Mouse (Mus musculus) forebrain, postnatal 0 days (tissue): ENCODE data around the gene Dgcr2. TPM values are rescaled to one million over a fixed set of nuclear protein-coding genes. Genes with fewer than 3 reads are reported as not detected.
A peak's percentile ranks its signal among the peaks of the same experiment; 100 is the strongest.

Experiments used
- ATAC-seq: fragments of 200-750 bp; cut with Nextera tagmentation; 2 replicates; pipeline ENCODE4 v1.8.0; 2017; ENCODE audit warnings: mild to moderate bottlenecking, moderate library complexity
- DNase-seq: peaks from one replicate; pipeline ENCODE4 v3.0.0-alpha.2; 2015
- H3K27ac ChIP-seq: fragments of 300-500 bp; sonication (generic); 2 replicates; pipeline ENCODE4 v1.5.1; 2014; ENCODE audit warnings: low read depth, mild to moderate bottlenecking, antibody characterized with exemption, low read length, moderate library complexity, mixed read lengths
- H3K27me3 ChIP-seq: fragments of 300-500 bp; sonication (generic); 2 replicates; pipeline ENCODE4 v1.6.1; 2014; ENCODE audit warnings: mild to moderate bottlenecking, low read length, mixed read lengths; ENCODE audit not compliant: insufficient read depth
- H3K36me3 ChIP-seq: fragments of 300-500 bp; sonication (generic); 2 replicates; pipeline ENCODE4 v1.6.1; 2014; ENCODE audit warnings: mild to moderate bottlenecking, moderate library complexity; ENCODE audit not compliant: insufficient read depth
- H3K4me1 ChIP-seq: fragments of 300-500 bp; sonication (generic); 2 replicates; pipeline ENCODE4 v1.6.1; 2014; ENCODE audit warnings: antibody characterized with exemption; ENCODE audit not compliant: insufficient read depth
- H3K4me2 ChIP-seq: fragments of 300-500 bp; sonication (generic); 2 replicates; pipeline ENCODE4 v1.6.1; 2014; ENCODE audit warnings: low read depth, mild to moderate bottlenecking, moderate library complexity
- H3K4me3 ChIP-seq: fragments of 300-500 bp; sonication (generic); 2 replicates; pipeline ENCODE4 v1.5.1; 2014; ENCODE audit warnings: low read depth, low read length, mixed read lengths
- H3K9ac ChIP-seq: fragments of 300-500 bp; sonication (generic); 2 replicates; pipeline ENCODE4 v1.6.1; 2014; ENCODE audit warnings: mild to moderate bottlenecking
- H3K9me3 ChIP-seq: fragments of 300-500 bp; sonication (generic); 2 replicates; pipeline ENCODE4 v1.6.1; 2016; ENCODE audit warnings: low read length
- CTCF ChIP-seq: sonication (generic); IDR thresholded peaks from 2 replicates; pipeline ENCODE4 v1.5.1; 2016; ENCODE audit warnings: antibody characterized with exemption, control low read depth, low read depth
- WGBS: fragments of 180-500 bp; shearing (Covaris S2); extraction: QIAGEN DNeasy Blood & Tissue Kit; methylation state at CpG from one replicate; pipeline ENCODE4 v1.1.7; 2014; 5-methylcytosine and 5-hydroxymethylcytosine counted together
- polyA plus RNA-seq: library from polyadenylated mRNA; unstranded; fragments of >200 nt; fragmentation: Nextera tagmentation; extraction: Ambion mirVana; gene quantifications from 2 replicates; pipeline ENCODE4 v1.2.1, GENCODE M21; 2015
- total RNA-seq: library from RNA; depleted of rRNA; stranded (reverse); fragments of >200 nt; gene quantifications from 2 replicates; pipeline ENCODE4 v1.2.3, GENCODE M21; 2014

The Dgcr2 gene
- total and polyA plus RNA-seq, 2 experiments from 2014 or later: 90.7 to 139 TPM

- H3K4me1 ChIP-seq: no peaks in the 10 kb centered on the region
- no peak overlapping the region for H3K4me2 ChIP-seq
- TF ChIP-seq CTCF: no peak
- no peak for ATAC-seq
- no peak overlapping the region for H3K9ac ChIP-seq
- H3K36me3 ChIP-seq: peaks cover 5% of the 10 kb centered on the region; the same call in 1 of the 2 replicates
- H3K27me3 ChIP-seq: peaks cover 32% of the 10 kb centered on the region
- 39% methylated on average over 13 of the region's 13 CpGs for WGBS
- no peak overlapping the region for H3K4me3 ChIP-seq
- no peaks in the 10 kb centered on the region for H3K9me3 ChIP-seq
- no peak overlapping the region for H3K27ac ChIP-seq
- DNase-seq: no peak
These were observed 62.9 kb downstream of the Dgcr2 start for GRCm38 (mm10) chr16:17835481-17835880.

GRCm38 (mm10) chr16:17834543-17834942 is 63.8 kb downstream of the Dgcr2 start:
- 45% methylated on average over 7 of the region's 7 CpGs for WGBS

GRCm38 (mm10) chr16:17833681-17834399 is 64.5 kb downstream of the Dgcr2 start:
- ATAC-seq (peak; percentile 85), DNase-seq (peak; percentile 71)
- peak; percentile 28; the same call in 1 of the 2 replicates for TF ChIP-seq CTCF
- Histone ChIP-seq H3K4me2 (peak overlapping the region; percentile 87), H3K27ac (peak overlapping the region; percentile 85), H3K4me1 (no peaks in the 10 kb centered on the region), H3K9me3 (no peaks in the 10 kb centered on the region), H3K4me3 (peak overlapping the region; percentile 72), H3K36me3 (no peaks in the 10 kb centered on the region), H3K27me3 (peaks cover 32% of the 10 kb centered on the region), H3K9ac (peak overlapping the region; percentile 80)
- 1% methylated on average over 97 of the region's 103 CpGs for WGBS

More at GRCm38 (mm10) chr16:17834543-17834942, 63.8 kb downstream of the Dgcr2 start:
- H3K36me3 ChIP-seq: no peaks in the 10 kb centered on the region
- ATAC-seq: 0 out of 2 replicates have a peak, but pooled peaks have one; percentile 0
- H3K4me3 ChIP-seq: peak overlapping the region; percentile 72
- H3K27ac ChIP-seq: peak overlapping the region; percentile 85
- no peak for DNase-seq
- peak overlapping the region; percentile 87 for H3K4me2 ChIP-seq
- no peak for TF ChIP-seq CTCF
- H3K27me3 ChIP-seq: peaks cover 32% of the 10 kb centered on the region
- H3K9me3 ChIP-seq: no peaks in the 10 kb centered on the region
- no peaks in the 10 kb centered on the region for H3K4me1 ChIP-seq
- H3K9ac ChIP-seq: peak overlapping the region; percentile 80

- WGBS: under 1% methylated on average over 37 of the region's 37 CpGs
- H3K36me3 ChIP-seq: no peaks in the 10 kb centered on the region
- peak overlapping the region; percentile 80 for H3K9ac ChIP-seq
- peak overlapping the region; percentile 72 for H3K4me3 ChIP-seq
- H3K27me3 ChIP-seq: peaks cover 32% of the 10 kb centered on the region
- ATAC-seq (peak; percentile 82), DNase-seq (peak; percentile 76)
- TF ChIP-seq CTCF: no peak
- H3K4me2 ChIP-seq: peak overlapping the region; percentile 87
- H3K9me3 ChIP-seq: no peaks in the 10 kb centered on the region
- peak overlapping the region; percentile 85 for H3K27ac ChIP-seq
- no peaks in the 10 kb centered on the region for H3K4me1 ChIP-seq
These were observed 65.1 kb downstream of the Dgcr2 start for GRCm38 (mm10) chr16:17833321-17833680.

GRCm38 (mm10) chr16:17832821-17833220 is 65.5 kb downstream of the Dgcr2 start, which contains the start of gene B830017H08Rik:
B830017H08Rik (plus strand) TSS chr16:17833121.
- peak within 1 kb of the TSS; percentile 72 for H3K4me3 ChIP-seq
- peaks cover 32% of the 10 kb centered on the region for H3K27me3 ChIP-seq
- 19% methylated on average over 7 of the region's 7 CpGs for WGBS
- H3K4me1 ChIP-seq: no peaks in the 10 kb centered on the region
- DNase-seq: no peak
- H3K4me2 ChIP-seq: peak within 1 kb of the TSS; percentile 87
- H3K9me3 ChIP-seq: no peaks in the 10 kb centered on the region
- H3K27ac ChIP-seq: peak within 1 kb of the TSS; percentile 85
- peak within 1 kb of the TSS; percentile 80 for H3K9ac ChIP-seq
- H3K36me3 ChIP-seq: no peaks in the 10 kb centered on the region
- TF ChIP-seq CTCF: no peak
- no peak for ATAC-seq

GRCm38 (mm10) chr16:17831781-17832180 is 66.6 kb downstream of the Dgcr2 start:
- H3K9ac ChIP-seq: no peak overlapping the region
- DNase-seq: peak; percentile 42
- no peak overlapping the region for H3K4me2 ChIP-seq
- no peak overlapping the region for H3K4me3 ChIP-seq
- H3K4me1 ChIP-seq: no peaks in the 10 kb centered on the region
- peaks cover 32% of the 10 kb centered on the region for H3K27me3 ChIP-seq
- H3K9me3 ChIP-seq: no peaks in the 10 kb centered on the region
- WGBS: 10% methylated on average over 11 of the region's 11 CpGs
- no peak overlapping the region for H3K27ac ChIP-seq
- peak; percentile 16; the same call in 1 of the 2 replicates for ATAC-seq
- TF ChIP-seq CTCF: peak; percentile 59
- no peaks in the 10 kb centered on the region for H3K36me3 ChIP-seq
